Mouse (Mus musculus) left cerebral cortex, postnatal 25 days (tissue): ENCODE results near the gene Anapc11. TPM values are rescaled to one million over a fixed set of nuclear protein-coding genes. Genes with fewer than 3 reads are reported as not detected.
A peak's percentile ranks its signal among the peaks of the same experiment; 100 is the strongest.

Experiments
- DNase-seq, 2 experiments: peaks; one replicate each; pipeline ENCODE4 v3.0.0; 2022; ENCODE audit warnings: low spot score in 2 of 2, mixed read lengths in 1 of 2
- intact Hi-C: fragments of 180-260 bp; cut with DNase I; formaldehyde crosslinking; loops from one replicate; pipeline ENCODE4 v1.15.1; 2025
- total RNA-seq, 2 experiments: library from RNA; stranded (reverse); gene quantifications; 2 replicates each; pipeline ENCODE4 v1.2.3; 2021

Gene Anapc11
- total RNA-seq, 2 experiments from 2014 or later: 93.2 to 94.8 TPM

DNA sequence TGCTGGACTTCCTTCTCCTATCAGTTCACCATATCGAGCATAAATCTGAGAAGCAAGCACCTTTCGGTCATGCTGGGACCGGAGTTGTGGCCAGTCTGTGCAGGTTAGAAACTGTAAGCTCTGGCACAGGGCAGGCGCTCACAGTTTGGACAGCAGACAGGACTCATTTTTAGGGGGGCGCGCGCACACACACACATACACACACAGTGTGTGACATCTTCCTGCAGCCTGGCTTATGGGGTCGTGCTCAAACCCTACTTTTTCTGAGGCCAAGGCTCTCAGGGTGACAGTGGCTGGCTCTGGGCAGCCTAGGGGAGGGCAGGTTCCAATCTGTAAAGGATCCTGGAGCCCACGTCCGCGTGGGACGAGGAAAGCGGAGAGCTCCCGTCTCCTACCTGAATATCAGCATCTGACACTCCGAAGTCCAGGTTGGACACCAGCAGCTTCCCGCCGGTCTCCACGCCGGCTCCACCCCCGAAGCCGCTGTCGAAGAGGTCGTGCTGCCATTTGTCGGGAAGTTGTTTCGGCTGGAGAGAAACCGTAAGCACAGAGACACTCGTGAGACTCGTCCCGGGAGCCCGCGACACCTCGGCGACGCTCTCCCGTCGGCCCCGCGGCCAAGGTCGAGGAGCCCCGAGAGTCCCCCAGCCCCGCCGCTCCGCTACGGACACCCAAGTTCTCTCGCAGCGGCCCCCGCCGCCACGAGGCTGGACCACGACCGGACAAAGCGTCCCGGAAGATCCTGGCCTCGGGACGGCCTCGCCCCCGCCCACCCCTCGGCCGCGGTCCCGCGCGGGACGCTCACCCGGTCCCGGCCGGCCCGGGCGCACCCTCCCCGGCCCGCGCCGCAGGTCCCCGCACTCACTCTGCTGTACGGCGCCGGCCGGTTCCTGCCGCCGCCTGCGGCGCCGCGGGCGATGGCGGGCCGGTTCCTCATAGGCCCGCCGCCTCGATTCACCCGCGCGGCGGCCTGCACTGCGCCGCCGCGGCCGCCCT lies 683 bp upstream of the Anapc11 start:
- DNase-seq: no peak
- intact Hi-C loops: no loop called here

DNA sequence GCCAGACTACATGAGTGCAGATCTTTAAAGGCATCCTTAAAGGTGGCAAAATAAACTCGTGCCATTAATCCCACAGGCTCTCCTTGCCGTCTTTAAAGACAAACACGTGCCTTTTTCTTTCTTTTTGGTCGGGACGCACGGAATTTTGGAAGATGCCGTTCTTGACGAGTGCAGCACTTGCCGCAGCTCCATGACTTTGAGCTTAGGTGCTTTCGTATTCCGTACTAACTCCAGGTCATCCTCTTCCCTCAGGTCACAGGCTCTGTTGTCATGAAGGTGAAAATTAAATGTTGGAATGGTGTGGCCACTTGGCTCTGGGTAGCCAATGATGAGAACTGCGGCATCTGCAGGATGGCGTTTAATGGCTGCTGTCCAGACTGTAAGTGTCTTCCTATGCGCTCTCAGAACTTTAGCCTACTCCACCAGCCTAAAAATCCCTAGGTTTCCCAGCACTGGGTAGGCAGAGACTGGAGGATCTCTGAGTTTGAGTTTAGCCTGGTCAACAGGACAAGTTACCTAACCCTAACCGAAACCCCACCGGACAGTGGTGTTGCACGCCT lies 849 bp downstream of the Anapc11 start:
- no peak for DNase-seq
- intact Hi-C loops: no loop called here

DNA sequence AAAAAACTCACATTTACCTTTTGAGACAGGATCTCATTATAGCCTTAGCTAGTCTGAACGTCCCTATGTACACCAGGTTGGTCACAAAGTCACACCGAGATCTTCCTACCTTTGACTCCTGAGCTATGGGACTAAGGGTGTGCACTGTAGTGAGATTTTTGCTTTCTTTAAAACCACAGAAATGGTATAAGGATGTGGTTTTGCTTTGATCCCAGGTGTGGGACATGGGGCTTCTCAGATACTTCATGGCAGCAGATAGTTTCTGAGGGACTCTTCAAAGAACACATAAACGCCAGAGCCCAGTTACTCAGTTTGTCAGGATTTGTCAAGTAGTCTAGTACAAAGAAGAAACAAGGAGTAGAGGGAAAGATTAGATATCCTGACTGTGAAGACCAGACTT lies 2.5 kb downstream of the Anapc11 start:
- intact Hi-C loops: no loop called here
- no peak for DNase-seq

DNA sequence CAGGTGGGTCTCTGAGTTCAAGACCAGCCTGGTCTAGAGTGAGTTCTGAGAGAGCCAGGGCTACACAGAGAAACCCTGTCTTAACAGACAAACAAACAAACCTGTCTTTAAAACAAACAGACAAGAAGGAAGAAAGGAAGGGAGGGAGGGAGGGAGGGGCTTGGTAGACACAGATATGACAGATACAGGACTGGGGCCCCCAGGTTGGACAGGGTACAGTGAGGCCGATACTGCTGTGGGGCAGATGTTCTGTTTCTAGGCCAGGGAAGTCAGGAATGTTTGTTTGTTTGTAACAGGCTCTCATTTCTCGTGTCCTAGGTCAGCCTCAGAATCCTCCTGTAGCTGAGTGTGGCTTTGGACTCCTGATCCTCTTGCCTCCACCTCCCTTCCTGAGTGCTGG lies 5.3 kb downstream of the Anapc11 start:
- DNase-seq: no peak
- intact Hi-C loops: no loop called here

DNA sequence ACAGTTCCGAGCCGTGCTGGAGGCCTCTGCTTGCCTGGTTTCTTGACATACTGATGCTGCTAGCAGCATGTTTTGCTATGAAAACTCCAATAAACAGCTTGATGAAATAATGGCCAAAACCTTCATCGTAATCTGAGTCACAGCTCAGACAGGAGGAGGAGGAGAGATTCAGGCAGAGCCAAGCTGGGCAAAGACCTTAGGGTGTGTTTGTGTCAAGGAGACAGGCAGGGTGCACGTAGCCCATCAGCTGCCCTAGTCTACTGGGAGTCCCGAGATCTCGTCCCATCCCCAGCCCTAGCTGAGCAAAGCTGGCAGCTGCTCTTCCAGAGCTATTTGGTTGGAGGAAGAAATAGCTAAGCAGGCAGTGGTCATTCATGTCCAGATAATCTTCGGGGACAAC lies 7.4 kb downstream of the Anapc11 start:
- intact Hi-C loops: no loop called here
- no peak for DNase-seq

DNA sequence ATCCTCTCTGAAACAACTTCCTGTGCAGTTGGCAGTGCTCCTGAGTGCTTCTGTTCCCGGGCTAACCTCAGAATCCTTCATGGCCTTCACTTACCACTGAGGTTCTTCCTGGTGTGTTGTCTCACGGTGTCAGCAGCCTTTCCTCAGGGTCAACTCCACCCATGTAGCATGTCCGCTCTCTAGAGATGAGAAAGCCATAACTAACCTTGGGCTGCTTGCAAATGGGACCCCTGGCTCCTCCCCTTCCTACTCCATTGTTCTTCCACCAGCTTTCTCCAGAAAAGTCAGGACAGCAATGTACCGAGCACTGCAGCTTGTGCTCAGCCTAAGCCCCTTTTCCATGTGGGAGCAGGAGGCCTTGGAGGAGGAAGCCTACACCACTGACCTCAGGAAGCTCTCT lies 8.5 kb downstream of the Anapc11 start:
- no peak for DNase-seq
- intact Hi-C loops: no loop called here

DNA sequence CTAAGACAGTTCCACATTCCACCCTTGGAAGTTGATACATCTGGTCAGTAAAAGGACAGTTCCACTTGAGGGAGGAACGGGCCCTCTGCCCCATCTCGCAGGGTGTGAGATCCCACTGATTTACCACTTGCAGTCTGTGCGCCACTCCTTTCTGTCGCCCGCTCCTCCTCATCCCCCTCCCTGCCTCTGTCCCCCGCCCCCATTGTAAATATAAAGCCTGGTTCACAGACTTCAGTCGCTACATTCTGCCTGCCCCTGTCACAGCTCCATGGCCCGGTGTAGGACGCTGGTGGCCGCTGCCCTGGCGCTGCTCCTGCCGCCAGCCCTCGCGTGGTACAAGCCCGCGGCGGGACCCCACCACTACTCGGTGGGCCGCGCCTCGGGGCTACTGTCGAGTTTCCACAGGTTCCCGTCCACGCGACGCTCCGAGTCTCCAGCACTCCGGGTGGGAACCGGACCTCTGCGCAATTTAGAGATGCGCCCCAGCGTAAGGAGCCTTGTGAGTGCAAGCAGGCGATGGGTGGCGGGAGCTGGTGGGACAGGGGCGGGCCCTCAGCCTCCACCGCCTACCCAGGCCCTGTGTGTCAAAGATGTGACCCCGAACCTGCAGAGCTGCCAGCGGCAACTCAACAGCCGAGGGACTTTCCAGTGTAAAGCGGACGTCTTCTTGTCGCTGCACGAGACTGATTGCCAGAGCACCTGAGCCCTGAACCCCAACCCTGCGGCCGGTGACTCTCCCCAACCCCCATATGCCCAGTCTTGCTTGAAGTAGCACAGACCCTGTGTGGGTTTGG lies 10.2 kb downstream of the Anapc11 start, which contains the start of gene Npb:
Gene Npb (plus strand): TSS at position 237 of the 794 bp plus-strand sequence.
- DNase-seq: no peak
- intact Hi-C loops: no loop called here

DNA sequence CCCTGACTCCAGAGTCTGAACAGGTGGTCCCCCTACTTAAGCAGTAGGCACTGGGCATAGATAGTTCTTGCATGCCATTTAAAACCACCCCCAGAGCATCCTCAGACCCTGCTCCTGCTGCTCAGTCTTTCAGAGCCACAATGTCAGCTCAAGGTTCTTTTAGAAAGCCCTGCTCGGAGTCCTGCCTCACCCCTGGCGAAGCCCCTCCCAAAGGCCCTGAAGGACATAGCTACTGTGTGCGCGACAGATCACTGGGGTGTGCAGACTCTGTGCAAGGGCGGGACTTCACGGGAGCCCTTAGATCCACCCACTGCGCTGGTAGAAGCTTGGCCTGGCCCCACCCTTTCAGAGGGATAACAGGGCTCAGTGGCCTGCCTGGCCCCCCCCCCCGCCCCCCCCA lies 11.0 kb downstream of the Anapc11 start:
- intact Hi-C loops: no loop called here
- no peak for DNase-seq

DNA sequence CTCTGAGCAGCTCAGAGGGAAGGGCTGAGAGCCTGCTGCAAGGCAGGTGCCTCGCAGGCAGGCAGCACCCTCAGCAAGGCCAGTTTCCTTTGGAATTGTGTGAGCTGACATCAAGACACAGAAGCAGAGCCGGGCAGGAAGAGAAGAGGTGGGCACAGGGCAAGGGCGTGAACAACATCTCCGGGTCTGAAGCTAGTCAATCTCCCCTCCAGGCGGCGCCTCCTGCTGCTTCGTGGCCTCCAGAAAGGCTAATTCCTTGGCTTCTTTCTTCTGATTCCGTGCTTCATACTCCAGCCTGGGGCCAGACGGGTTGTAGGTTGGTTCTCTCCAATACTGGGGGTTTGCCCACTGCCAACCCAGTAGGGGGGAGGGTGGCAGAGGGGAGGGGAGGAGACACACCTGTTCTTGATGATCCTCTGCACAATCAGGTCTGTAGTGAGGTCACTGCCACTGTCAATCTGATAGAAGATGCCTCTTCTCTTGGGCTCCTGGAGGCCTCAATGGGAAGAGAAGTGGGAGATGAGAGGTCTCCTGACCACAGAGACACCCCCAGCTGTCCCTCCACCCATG lies 12.3 kb downstream of the Anapc11 start:
- intact Hi-C loops: no loop called here
- DNase-seq: no peak

DNA sequence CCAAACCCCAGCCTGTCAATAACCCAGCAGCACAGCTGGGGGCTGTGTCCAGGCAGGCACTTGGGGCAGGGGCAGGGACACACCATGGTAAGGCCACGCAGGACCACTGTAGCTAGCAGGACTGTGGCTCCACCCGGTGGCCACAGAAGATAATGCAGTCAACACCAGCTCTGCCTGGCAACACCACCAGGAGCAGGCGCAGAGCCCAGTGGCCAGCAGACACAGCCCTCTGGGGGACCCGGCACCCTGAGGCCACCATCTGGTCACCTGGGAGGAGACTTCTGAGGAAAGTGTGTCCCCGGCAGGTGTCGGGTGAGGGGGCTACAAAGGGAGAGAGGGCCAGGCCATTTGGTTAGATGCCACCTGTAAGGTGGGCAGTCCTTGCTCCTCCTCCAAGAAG lies 14.5 kb downstream of the Anapc11 start:
- intact Hi-C loops: loop anchor here (2.0 kb wide), 1 partner anchor 124 kb away; no protein-coding TSS in a partner anchor

DNA sequence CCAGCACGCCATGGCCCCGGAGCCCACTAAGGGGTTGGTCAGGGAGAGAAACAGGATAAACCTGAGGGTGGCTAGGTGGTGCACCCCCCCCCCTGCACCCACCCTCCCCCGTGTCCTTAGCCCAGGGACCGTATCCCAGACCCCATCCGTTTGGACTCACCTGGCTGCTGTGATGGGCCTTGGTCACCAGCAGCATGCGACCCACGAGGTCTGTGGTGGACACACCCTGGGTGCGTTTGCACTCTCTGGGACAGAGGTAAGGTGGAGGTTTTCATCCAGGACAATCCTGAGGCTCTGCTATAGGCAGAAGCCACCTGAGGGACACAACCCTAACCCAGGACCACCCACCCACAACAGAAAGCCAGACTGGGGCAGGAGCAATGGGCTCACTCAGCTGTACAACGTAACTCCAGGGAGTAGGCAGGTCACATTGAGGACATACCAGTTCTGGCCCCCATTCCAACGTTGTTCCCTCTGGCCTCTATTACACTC lies 15.3 kb downstream of the Anapc11 start:
- DNase-seq: no peak
- intact Hi-C loops: loop anchor here (2.0 kb wide), 1 partner anchor 125 kb away; no protein-coding TSS in a partner anchor

More for the DNA sequence above, 14.5 kb downstream of the Anapc11 start:
- DNase-seq: peak; percentile 54 to 55

DNA sequence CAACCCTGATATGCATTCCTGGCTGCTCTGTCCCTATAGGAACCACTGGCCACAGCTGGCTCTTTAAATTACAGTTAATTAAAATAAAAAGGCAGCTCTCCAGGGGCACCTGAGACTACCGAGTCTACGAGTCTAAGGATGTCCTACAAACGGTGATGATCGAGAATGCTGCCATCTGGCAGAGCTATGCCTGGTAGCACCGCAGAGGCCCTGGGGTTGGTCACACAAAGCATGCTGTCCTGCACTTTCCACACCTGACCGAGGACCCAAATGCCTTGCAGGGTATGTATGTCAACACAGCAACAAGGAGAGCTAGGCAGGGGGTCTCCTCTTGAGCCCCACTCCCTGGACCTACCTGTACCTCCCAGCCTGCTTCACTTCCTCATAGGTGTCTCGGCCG lies 15.8 kb downstream of the Anapc11 start:
- intact Hi-C loops: loop anchor here (2.0 kb wide), 1 partner anchor 125 kb away; no protein-coding TSS in a partner anchor
- DNase-seq: no peak

DNA sequence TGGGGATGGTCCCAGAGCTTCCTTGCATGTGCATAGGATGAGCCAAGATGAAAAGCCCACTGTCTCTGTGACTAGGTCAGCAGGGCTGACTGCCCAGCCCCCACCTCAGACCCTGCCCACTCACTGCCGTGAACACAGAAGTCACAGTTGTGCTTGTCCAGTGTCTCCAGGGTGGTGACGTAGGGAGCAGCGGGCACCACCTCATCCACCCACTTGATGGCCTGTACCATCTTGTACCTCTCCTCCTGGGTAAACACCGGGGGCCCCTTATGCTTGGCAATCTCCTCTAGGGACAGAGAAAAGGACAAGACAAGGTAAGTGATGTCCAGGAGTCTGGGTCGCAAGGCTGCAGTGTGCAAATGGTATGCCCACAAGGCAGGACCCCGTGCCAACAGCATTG lies 16.9 kb downstream of the Anapc11 start:
- intact Hi-C loops: loop anchor here (5.0 kb wide), 1 partner anchor 162 kb away; no protein-coding TSS in a partner anchor
- DNase-seq: no peak

DNA sequence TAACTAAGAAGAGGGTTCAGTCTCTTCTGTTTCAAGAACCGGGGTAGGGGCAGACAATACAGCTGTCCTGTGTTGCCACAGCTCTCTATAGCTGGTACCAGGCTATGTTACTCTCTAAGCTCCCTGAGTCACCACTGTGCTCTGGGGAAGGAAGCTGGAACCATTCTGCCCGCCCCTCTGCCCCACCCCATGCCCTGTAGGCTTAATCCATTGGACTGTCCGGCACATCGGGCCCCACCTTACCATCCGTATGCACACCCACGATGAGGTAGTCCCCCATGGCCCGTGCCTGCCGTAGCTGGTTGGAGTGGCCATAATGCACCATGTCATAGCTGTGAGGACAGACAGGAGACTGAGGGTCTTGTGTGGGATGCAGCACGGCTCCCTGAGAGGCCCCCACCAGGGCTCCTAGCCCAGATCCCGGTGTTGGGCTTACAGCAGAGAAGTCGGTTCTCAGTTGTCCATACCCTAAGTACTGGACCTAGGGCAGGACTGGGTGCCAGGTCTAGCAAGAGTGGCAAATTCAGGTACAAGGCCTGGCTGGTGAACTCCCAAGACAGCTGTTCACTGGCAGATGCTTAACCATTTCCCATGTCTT lies 17.5 kb downstream of the Anapc11 start:
- no peak for DNase-seq
- intact Hi-C loops: loop anchor here (5.0 kb wide), 1 partner anchor 162 kb away; no protein-coding TSS in a partner anchor

DNA sequence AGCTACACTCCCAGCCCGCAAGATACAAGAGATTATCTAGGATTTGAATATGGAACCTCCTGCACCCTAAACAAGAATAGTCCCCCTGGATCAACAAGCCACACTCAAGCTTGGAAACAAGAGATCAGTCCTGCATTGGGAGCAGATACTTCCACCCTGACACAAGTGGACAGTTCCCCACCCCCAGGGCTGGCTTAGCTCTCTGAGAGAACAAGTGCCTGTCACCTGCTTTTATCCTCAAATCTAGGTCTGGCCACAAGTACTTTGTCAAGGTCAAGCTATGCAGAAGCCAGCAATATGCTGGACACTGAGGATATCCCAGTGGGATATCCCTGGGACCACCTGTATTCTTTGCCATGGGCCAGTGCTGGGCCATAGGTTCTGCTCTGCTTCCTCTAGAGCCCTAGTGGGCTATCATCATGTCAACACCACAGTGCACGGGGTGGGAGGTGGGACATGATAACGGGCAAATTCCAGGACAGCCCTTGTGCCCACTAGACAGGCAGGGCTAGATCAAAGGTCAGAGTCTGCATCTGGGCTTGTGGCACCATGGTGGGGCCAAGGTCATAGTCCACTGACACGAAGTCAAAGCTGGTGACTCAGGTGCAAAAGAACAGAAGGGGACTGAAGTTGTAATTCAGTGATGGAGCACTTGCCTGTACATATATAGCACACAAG lies 18.5 kb downstream of the Anapc11 start:
- intact Hi-C loops: loop anchor here (5.0 kb wide), 1 partner anchor 161 kb away; no protein-coding TSS in a partner anchor
- no peak for DNase-seq

DNA sequence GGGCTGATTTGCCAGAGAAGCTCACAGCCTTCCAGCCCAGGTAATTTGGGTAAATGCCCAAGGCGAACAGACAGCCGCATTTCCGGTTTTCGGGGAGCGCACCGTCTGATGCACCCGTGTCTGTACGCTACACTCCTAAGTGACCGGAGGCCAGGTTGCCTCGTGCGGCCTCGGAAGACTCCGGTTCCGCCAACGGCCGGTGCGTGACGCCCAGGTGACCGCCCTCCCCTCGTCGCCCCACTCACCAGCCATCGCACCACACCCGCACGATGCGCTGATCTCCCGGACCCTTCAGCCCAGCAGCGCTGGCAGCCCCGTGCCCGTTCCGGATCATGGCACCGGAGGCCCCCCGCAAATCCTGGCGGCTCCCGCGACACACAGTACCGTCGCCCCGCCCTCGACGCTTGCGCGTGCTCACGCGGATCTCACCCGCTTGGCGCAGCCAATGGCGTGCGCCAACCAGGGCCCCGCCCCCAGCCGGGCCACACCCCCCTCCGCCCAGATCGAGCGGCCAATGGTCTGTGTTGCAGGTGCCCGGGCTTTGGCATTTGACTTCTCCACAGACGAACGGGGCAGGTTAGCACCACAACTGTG lies 19.4 kb downstream of the Anapc11 start, which contains the start of gene Pcyt2:
Gene Pcyt2 (minus strand): TSS at position 418 of the 594 bp plus-strand sequence.
- intact Hi-C loops: loop anchor here (5.0 kb wide), 1 partner anchor 160 kb away; no protein-coding TSS in a partner anchor
- DNase-seq: peak; percentile 90 to 94

DNA sequence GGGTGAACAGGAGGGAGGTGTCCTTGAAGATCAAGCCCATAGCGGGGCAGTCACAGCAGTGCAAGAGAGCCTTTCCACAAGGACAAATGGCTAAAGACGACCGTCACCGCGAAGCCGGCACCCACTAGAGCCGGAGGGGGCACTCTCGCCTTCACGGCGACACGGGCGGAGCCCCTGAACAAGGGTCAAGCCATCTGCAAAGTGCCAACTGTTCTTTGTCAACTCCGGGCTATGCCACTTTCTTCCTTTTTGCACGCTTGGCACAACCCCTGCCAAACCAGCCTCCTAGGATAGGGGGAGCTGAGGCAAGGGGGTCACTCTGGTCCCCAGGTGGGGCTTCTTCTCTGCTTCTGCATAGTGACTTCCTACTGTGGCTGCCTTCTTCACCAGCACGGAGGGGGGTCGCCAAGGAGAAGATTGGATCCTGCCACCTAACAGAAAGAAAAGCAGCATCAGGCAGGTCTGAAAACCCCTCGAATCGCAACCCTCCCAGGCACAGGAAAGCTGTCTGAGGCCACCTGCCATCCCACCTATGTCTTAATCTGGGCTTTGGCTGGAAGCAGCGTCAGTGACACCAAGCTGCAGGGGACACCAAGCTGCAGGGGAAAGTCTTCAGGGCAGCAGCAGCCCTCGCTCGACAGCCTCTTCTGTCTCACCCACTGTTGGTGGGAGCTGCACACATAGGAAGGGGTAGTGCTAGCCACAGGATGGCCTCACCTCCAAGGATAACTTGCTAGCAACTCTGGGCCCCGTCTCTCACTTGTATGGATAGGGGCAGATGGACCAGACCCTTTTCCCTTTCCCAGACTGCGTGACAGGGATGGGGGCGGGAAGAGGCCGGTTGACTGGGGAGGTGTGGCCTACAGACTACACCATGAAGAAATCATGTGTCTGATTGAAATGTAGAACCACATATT lies 20.7 kb downstream of the Anapc11 start:
- intact Hi-C loops: loop anchor here (5.0 kb wide), 1 partner anchor 158 kb away; no protein-coding TSS in a partner anchor
- no peak for DNase-seq
